ENCODE assay signal across 8 mouse cellular contexts in the genomic region with DNA sequence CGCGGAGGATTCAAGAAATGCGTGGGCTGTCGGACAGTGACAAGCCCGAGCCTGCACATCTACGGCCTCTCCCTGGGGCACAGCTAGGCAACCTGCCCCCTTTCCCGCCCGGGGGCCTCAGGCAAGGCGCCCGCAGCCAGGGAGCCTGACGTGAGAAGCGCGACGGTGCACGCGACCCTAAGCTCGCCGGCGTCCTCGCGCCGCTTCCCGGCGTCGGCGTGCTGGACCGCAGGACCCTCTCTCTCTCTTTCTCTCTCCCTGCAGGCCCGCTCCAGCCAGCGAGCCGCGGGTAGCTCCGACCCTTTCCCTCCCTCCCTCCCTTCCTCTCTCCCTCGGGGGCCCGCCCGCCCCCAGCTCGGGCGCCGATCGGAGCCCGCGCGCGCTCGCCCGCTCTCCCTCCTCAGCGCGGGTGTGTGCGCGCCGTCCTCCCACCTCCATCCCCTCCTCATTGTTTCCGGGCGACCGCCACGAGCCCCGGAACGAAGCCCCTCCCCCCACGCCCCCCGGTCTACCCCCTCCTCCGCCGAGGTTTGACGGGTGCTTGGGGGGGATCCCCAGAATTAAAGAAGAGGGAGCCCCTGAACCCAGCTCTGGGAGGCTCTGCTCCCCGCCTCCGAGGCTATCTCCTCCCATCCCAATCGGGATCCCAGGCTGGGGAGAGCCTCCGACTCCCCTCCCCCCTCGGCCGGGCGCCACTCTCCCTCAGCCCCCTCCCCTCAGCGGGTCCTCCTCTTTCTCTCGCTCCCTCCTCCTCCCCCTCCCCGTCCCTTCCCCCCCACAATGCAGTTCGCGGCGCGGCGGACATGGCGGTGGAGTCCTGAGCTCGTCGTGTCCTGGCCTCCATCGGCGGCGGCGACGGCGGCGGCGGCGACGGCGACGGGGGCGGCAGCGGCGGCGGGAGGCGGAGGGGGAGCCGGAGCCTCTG. TPM values are rescaled to one million over a fixed set of nuclear protein-coding genes. Genes with fewer than 3 reads are reported as not detected.
DNase-seq lines count a peak whose midpoint lies in the region; ATAC-seq and TF ChIP-seq lines count a peak whose summit lies in the region.

A gene (plus strand): TSS at position 196 of the 925 bp plus-strand sequence.

- peak within 1 kb of the TSS; percentile 73 for H3K4me2 ChIP-seq in forebrain, postnatal 0 days (ENCODE audit: low read depth)
- peak within 1 kb of the TSS; percentile 93 for H3K4me2 ChIP-seq in lung, embryonic 15.5 days

- peaks cover 0 to 4% of the 10 kb centered on the region in 2 experiments; a peak in 1 of 4 replicates for H3K4me1 ChIP-seq in ES-E14 (ENCODE audit: control insufficient read depth in 2 of 2, insufficient read depth in 2 of 2, low read length in 2 of 2, poor library complexity in 1 of 2)
- peaks cover 9% of the 10 kb centered on the region for H3K4me1 ChIP-seq in forebrain, postnatal 0 days (ENCODE audit: insufficient read depth)
- peaks cover 14% of the 10 kb centered on the region for H3K4me1 ChIP-seq in lung, embryonic 15.5 days

- H3K36me3 ChIP-seq in ES-E14 (ENCODE audit: control insufficient read depth, insufficient read depth, low read length, poor library complexity, severe bottlenecking): no peaks in the 10 kb centered on the region
- no peaks in the 10 kb centered on the region for H3K36me3 ChIP-seq in forebrain, postnatal 0 days (ENCODE audit: insufficient read depth)
- no peaks in the 10 kb centered on the region for H3K36me3 ChIP-seq in lung, embryonic 15.5 days

- H3K27me3 ChIP-seq in forebrain, postnatal 0 days (ENCODE audit: insufficient read depth, low read length): no peaks in the 10 kb centered on the region
- no peaks in the 10 kb centered on the region for H3K27me3 ChIP-seq in lung, embryonic 15.5 days

- peak within 1 kb of the TSS; percentile 78 for H3K27ac ChIP-seq in ES-E14 (ENCODE audit: insufficient read depth, low read depth, low read length, poor library complexity, severe bottlenecking)
- peak within 1 kb of the TSS; percentile 99 for H3K27ac ChIP-seq in forebrain, postnatal 0 days (ENCODE audit: low read depth, low read length)
- H3K27ac ChIP-seq in lung, embryonic 15.5 days: peak within 1 kb of the TSS; percentile 97

- no peak for TF ChIP-seq CTCF in forebrain, postnatal 0 days (IDR thresholded peaks at IDR 0.05; ENCODE audit: low read depth)

- peak within 1 kb of the TSS; percentile 93 for H3K9ac ChIP-seq in ES-E14 (ENCODE audit: insufficient read depth, low read depth, low read length, poor library complexity, severe bottlenecking)
- H3K9ac ChIP-seq in forebrain, postnatal 0 days: peak within 1 kb of the TSS; percentile 95
- peak within 1 kb of the TSS; percentile 87 for H3K9ac ChIP-seq in lung, embryonic 15.5 days

- peak; percentile 90 for DNase-seq in ES-E14 (ENCODE audit: low read depth, low spot score)
- peak; percentile 90 for DNase-seq in cerebellum, adult 11-12 months
- peak; percentile 94 for DNase-seq in forebrain, postnatal 0 days
- peak; percentile 93 for DNase-seq in heart, postnatal 4 days
- DNase-seq in layer of hippocampus, adult 8-10 months (ENCODE audit: low spot score in 2 of 2): peak; percentile 80
- DNase-seq in ovary, adult 18-20 months (ENCODE audit: low spot score): peak; percentile 87
- peak; percentile 84 for DNase-seq in thymus, postnatal 0 days (ENCODE audit: low spot score)

- H3K9me3 ChIP-seq in ES-E14 (ENCODE audit: control insufficient read depth, insufficient read depth, low read depth, low read length): no peaks in the 10 kb centered on the region
- H3K9me3 ChIP-seq in forebrain, postnatal 0 days (ENCODE audit: low read length): no peaks in the 10 kb centered on the region
- no peaks in the 10 kb centered on the region for H3K9me3 ChIP-seq in lung, embryonic 15.5 days

- peak within 1 kb of the TSS; percentile 80 to 90 for H3K4me3 ChIP-seq in ES-E14 (ENCODE audit: insufficient read depth in 1 of 2, low read depth in 1 of 2, low read length in 2 of 2, poor library complexity in 1 of 2, severe bottlenecking in 1 of 2)
- H3K4me3 ChIP-seq in forebrain, postnatal 0 days (ENCODE audit: low read depth, low read length): peak within 1 kb of the TSS; percentile 90
- peak within 1 kb of the TSS; percentile 83 for H3K4me3 ChIP-seq in lung, embryonic 15.5 days

- WGBS in forebrain, postnatal 0 days: 5% methylated on average over 72 of the region's 97 CpGs
- WGBS in lung, embryonic 15.5 days: under 1% methylated on average over 83 of the region's 97 CpGs

- peak; percentile 88 for ATAC-seq in forebrain, postnatal 0 days
- ATAC-seq in lung, embryonic 15.5 days (ENCODE audit: borderline replicate concordance, extremely low read depth, low FRiP score, low TSS enrichment): peak; percentile 94

- in situ Hi-C loops in ES-E14 (cut with MboI; ENCODE audit: low sequenced_read_pairs in 2 of 2, unreplicated experiment in 2 of 2): no loop called here

TF ChIP-seq in ES-E14, 5 proteins besides CTCF, POLR2A, EP300 and RAD21:
- TF ChIP-seq ZC3H11A (IDR thresholded peaks at IDR 0.05; ENCODE audit: borderline replicate concordance, low read depth, low read length) (no peak), MAFK (IDR thresholded peaks at IDR 0.05; ENCODE audit: insufficient read depth, low read depth, low read length) (no peak), CHD2 (IDR thresholded peaks at IDR 0.05; ENCODE audit: low read depth, low read length) (no peak), HCFC1 (IDR thresholded peaks at IDR 0.05; ENCODE audit: borderline replicate concordance, insufficient read depth, low read length) (no peak), ZNF384 (IDR thresholded peaks at IDR 0.05; ENCODE audit: low read depth, low read length) (no peak)

RNA-seq across cellular contexts. Expression of the gene that starts here (rescaled TPM):
- total RNA-seq in ES-E14 (2012; rRNA removed): 27.2 and 32.8 TPM in 2 replicates
- 87.8 and 89.2 TPM in 2 replicates for total RNA-seq in forebrain, postnatal 0 days (2014; rRNA removed)
- 19.8 and 37.2 TPM in 2 replicates for polyA plus RNA-seq in forebrain, postnatal 0 days (2015; fragmentation: Nextera tagmentation; extraction: Ambion mirVana)
- 10 to 100 TPM; 47.7 to 49.3 TPM for total RNA-seq in heart, postnatal 4 days (2021)
- 10 to 100 TPM; 31.7 to 42.2 (median 41.2) TPM for total RNA-seq in layer of hippocampus, adult 8-10 months (2022)
- polyA plus RNA-seq in lung, embryonic 15.5 days (2015; fragmentation: Nextera tagmentation; extraction: Ambion mirVana): 60.1 and 60.7 TPM in 2 replicates
- polyA plus RNA-seq in thymus, postnatal 0 days (2015; fragmentation: Nextera tagmentation; extraction: Ambion mirVana): 47.3 and 68.5 TPM in 2 replicates

Comparison
In these comparisons a context has a peak if more than half of its experiments do, and no peak if none do; other contexts are left out.
1. Peak in every context shown above with its lines: DNase-seq, ATAC-seq, H3K4me3 ChIP-seq and H3K27ac ChIP-seq.